Mouse (Mus musculus): ENCODE measurements around the gene Tcp11. TPM values are rescaled to one million over a fixed set of nuclear protein-coding genes. Genes with fewer than 3 reads are reported as not detected.

Tcp11 gene
- polyA plus RNA-seq, 1 experiment from 2014 or later, result 1.6 TPM

DNA sequence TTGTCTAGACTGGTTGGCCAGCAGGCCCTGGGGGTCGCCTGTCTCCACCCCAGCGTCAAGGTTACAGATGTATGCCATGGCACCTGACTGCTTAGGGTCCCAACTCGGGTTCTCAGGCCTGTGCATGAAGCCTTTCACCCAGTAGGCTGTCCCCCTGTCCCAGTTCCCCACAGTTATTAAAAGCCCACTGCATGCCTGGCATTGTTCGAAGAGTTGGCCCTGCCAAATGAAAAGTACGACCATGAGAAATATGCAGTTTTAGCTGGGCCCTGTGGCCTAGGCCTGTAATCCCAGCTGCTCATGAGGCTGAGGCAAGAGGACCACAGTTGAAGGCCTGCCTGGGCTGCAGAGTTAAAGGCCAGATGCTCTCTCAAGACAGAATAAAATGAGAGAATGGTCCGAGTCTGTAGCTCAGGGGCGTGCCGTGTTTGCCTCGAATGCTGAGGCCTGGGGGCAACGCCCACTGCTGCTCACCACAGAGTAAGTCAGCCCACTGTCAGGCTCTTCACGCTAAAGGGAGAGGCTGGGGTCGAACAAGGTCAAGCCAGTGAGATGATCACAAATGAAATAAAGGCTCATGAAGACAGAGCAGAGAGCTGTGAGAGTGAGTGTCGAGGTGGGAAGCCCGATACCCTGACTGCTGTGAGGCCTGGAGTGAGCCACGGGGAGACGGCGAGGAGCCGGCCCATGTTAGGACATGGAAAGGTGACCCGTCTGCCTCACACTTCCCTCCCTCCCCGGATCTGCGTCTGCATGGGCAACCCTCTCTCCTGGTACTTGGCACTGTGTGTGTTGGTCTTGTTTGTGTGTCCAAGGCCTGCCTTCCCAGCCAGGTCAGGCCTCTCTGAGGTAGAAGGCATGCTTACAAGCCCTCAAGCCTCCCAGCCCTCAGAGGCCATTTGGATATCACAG is 60.4 kb downstream of the Tcp11 start:
- no peak overlapping the region for H3K4me3 ChIP-seq (replicated peaks)
- 0 out of 2 replicates have a peak overlapping the region, but pooled peaks have one; percentile 31 for H3K27ac ChIP-seq
- peaks cover 69% of the 10 kb centered on the region for H3K4me1 ChIP-seq
- 0 out of 2 replicates have a peak, but pooled peaks cover 2% of the 10 kb centered on the region for H3K27me3 ChIP-seq
- H3K9ac ChIP-seq, result no peak overlapping the region
- no peak for ATAC-seq (ENCODE audit: low FRiP score)
- H3K4me2 ChIP-seq, result no peak overlapping the region
- H3K9me3 ChIP-seq, result no peaks in the 10 kb centered on the region
- no peaks in the 10 kb centered on the region for H3K36me3 ChIP-seq (replicated peaks)
- 84% methylated on average over 21 of the region's 21 CpGs for WGBS

GRCm38 (mm10) chr17:28018776-28019175 is 61.7 kb downstream of the Tcp11 start:
- peak overlapping the region; percentile 53; the same call in 1 of the 2 replicates for H3K27ac ChIP-seq
- no peaks in the 10 kb centered on the region for H3K9me3 ChIP-seq
- 45% methylated on average over 11 of the region's 11 CpGs for WGBS
- no peak; the same call in 1 of the 2 replicates for ATAC-seq (ENCODE audit: low FRiP score)
- H3K36me3 ChIP-seq (replicated peaks), result no peaks in the 10 kb centered on the region; the same call in 1 of the 2 replicates
- H3K9ac ChIP-seq, result no peak overlapping the region
- H3K27me3 ChIP-seq, result no peaks in the 10 kb centered on the region
- H3K4me3 ChIP-seq (replicated peaks), result no peak overlapping the region
- H3K4me2 ChIP-seq, result no peak overlapping the region
- H3K4me1 ChIP-seq, result peaks cover 68% of the 10 kb centered on the region

- H3K4me3 ChIP-seq (replicated peaks), result no peak overlapping the region
- H3K27ac ChIP-seq, result 0 out of 2 replicates have a peak overlapping the region, but pooled peaks have one; percentile 53
- H3K9ac ChIP-seq, result no peak overlapping the region
- peaks cover 71% of the 10 kb centered on the region for H3K4me1 ChIP-seq
- H3K36me3 ChIP-seq (replicated peaks), result no peaks in the 10 kb centered on the region; the same call in 1 of the 2 replicates
- ATAC-seq (ENCODE audit: low FRiP score), result no peak
- 35% methylated on average over 6 of the region's 6 CpGs for WGBS
- H3K27me3 ChIP-seq, result no peaks in the 10 kb centered on the region
- H3K4me2 ChIP-seq, result no peak overlapping the region
- no peaks in the 10 kb centered on the region for H3K9me3 ChIP-seq
Measured at GRCm38 (mm10) chr17:28018344-28018743, 62.1 kb downstream of the Tcp11 start.

Other genes with a start within 250 kb of the Tcp11 start
- 367 and 371 TPM in 2 replicates for gene Snrpc, start 242.5 kb downstream of the Tcp11 start, polyA plus RNA-seq (2016; fragmentation: Nextera tagmentation; extraction: Ambion mirVana)
- gene Uhrf1bp1, start 224.2 kb downstream of the Tcp11 start, polyA plus RNA-seq (2016; fragmentation: Nextera tagmentation; extraction: Ambion mirVana), result 10.0 and 10.5 TPM in 2 replicates
- 61.0 and 84.9 TPM in 2 replicates for gene Anks1, start 171.3 kb downstream of the Tcp11 start, polyA plus RNA-seq (2016; fragmentation: Nextera tagmentation; extraction: Ambion mirVana)
- gene Taf11, start 170.8 kb downstream of the Tcp11 start, polyA plus RNA-seq (2016; fragmentation: Nextera tagmentation; extraction: Ambion mirVana), result 100 and 101 TPM in 2 replicates
- 6.9 and 7.0 TPM in 2 replicates for gene Scube3, start 61.5 kb upstream of the Tcp11 start, polyA plus RNA-seq (2016; fragmentation: Nextera tagmentation; extraction: Ambion mirVana)
- gene Zfp523, start 96.5 kb upstream of the Tcp11 start, polyA plus RNA-seq (2016; fragmentation: Nextera tagmentation; extraction: Ambion mirVana), result 43.6 and 44.7 TPM in 2 replicates
- gene Def6, start 127.1 kb upstream of the Tcp11 start, polyA plus RNA-seq (2016; fragmentation: Nextera tagmentation; extraction: Ambion mirVana), result 2.8 and 4.4 TPM in 2 replicates
- gene Ppard, start 152.1 kb upstream of the Tcp11 start, polyA plus RNA-seq (2016; fragmentation: Nextera tagmentation; extraction: Ambion mirVana), result 1.4 and 1.6 TPM in 2 replicates
- gene Fance, start 232.9 kb upstream of the Tcp11 start, polyA plus RNA-seq (2016; fragmentation: Nextera tagmentation; extraction: Ambion mirVana), result 25.9 and 26.0 TPM in 2 replicates
- 370 and 384 TPM in 2 replicates for gene Rpl10a, start 247.8 kb upstream of the Tcp11 start, polyA plus RNA-seq (2016; fragmentation: Nextera tagmentation; extraction: Ambion mirVana)

Data from forebrain, embryonic 12.5 days (tissue).